Mouse (Mus musculus) right cerebral cortex, postnatal 25 days (tissue): ENCODE results near the gene Ice1.

Experiments
- DNase-seq: peaks from one replicate; pipeline ENCODE4 v3.0.0; 2022

Ice1 gene

DNA sequence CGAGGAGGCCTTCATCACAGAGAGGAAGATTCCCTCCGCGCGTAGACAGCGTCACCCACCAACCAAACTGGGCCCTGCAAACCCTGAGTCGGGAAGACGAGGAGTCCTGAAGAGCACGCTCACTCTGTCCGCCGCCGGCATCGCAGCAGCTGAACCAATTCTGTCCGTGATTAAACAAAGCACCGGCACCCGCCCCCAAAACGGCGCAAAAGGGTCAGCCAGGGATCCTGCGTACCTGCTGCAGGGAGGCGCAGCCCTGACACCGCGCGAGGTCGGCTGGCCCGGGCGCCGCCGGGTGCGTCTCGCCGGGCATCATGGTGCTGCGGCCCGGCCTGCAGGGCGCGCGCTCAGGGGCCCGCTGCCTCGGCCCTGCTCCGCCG lies at the start of gene Ice1:
Gene Ice1, minus strand, starts transcription at position 353 of the 380 bp plus-strand sequence.
- no peak for DNase-seq

DNA sequence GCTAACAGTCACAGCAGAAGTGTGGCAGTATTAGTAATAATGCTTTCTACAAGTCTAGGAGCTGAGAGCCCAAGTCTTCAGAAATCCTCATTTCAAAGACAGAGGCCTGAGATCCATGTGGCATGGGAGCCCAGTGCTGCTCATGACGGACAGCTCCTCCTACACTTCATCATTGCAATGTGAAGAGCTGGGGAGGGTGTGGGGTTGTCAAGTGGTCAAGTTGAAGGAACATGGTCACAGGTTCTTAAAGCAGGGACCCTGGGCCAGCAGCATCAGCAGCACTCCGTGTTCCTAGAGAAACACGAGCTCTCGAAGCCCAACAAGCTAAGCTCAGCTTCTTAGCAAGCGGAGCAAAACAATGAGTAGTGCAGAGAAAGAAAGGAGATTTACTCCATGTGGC lies 48.4 kb upstream of the Ice1 start:
- no peak for DNase-seq

DNA sequence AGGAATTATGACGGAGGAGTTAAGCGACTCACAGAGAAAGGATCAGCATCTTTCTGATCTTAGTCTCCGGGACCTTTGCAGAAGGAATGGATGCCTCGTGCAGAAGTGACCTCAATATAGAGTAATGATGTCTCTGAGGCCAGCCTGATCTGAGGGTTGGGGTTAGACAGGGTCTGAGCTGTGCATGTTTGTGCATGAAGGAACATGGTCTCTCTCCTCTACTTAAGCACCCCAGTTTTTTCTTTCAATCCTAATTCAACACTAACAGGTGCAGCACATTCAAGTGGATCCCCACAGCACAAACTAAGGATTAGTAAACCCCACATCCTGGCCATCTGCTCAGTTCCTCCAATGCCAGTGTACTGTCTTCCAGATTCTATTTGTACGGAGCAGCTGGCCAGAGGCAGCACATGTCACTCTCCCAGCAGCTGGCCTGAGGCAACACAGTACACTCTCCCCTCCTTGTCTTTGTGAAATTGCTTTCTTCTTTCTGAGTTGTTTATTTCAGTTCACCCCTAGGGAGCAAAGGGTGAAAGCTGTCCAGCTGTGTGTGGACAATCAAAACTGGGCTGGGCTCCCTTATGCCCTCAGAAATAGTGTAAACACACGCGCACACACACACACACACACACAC lies 47.7 kb upstream of the Ice1 start:
- DNase-seq: no peak

DNA sequence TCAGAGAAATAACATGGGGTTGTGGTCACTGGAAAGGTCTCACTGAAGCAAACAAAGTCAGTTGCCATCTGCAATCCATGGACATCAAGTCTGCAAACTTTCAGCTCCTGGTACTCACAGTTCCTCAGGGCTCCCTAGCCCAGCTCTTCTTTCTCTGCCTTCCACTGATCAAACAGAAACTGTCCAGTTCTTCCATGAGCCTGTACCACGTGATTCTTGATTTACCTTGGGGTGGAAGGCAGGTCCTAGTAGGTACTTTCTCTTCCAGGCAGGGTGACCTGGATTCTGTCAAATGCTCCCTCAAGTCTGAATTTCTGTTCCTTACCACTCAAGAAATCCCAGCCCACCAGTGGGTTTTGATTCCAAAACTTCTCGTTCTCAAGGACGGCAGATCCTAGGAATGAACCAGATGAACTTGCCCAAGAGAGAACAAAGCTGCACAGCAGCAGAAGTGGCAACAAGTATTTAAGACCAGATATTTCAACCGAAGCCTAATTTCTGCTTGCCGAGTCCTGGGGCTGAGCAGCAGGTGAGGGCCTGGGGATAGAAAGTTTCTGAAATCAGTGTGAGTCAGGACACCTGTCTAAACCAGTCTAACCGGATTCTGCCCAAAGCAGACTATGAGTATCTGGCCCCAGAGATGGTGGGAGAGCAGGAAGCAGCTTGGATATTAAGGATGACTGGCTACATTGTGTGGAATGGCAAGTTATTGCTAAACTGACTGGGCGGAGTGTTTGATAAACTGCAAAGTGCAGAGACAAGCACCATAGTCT lies 44.2 kb upstream of the Ice1 start:
- no peak for DNase-seq

DNA sequence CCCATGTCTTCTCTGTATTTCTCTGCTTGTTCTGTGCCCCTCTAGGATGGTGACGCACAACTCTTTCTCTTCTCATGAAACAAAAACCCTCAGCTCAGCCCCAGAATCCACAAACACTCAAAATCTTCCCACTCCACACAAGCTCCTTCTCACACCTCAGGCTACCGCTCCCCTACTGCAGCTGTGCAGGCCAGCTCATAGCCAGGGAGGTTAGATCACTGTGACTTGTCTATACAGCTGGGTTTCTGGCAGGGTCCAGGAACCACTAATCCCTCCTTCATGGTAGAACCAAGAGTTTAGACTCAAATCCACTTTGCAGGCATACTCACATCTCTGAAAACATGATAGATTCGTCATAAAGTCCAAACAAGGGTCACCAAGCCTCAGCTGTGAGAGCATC lies 42.9 kb upstream of the Ice1 start:
- DNase-seq: no peak

DNA sequence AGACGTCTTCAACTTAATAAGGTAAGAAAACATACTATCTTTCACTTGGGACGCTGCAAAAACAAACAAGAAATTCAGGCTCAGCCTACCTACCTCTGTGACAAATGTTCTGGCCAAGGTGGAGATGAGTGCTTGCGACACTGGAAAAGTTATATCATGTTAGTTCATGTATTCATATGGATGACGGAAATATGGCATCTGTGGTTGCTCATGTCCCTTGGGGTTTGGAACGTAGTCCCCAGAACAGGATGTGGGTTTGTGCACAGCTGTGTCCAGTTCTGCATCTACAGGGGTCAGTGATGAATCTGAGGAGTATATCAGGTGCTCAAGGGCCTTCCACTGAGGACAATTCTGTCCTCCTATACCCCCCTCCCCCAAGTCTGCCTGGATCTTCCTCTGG lies 40.3 kb upstream of the Ice1 start:
- no peak for DNase-seq

DNA sequence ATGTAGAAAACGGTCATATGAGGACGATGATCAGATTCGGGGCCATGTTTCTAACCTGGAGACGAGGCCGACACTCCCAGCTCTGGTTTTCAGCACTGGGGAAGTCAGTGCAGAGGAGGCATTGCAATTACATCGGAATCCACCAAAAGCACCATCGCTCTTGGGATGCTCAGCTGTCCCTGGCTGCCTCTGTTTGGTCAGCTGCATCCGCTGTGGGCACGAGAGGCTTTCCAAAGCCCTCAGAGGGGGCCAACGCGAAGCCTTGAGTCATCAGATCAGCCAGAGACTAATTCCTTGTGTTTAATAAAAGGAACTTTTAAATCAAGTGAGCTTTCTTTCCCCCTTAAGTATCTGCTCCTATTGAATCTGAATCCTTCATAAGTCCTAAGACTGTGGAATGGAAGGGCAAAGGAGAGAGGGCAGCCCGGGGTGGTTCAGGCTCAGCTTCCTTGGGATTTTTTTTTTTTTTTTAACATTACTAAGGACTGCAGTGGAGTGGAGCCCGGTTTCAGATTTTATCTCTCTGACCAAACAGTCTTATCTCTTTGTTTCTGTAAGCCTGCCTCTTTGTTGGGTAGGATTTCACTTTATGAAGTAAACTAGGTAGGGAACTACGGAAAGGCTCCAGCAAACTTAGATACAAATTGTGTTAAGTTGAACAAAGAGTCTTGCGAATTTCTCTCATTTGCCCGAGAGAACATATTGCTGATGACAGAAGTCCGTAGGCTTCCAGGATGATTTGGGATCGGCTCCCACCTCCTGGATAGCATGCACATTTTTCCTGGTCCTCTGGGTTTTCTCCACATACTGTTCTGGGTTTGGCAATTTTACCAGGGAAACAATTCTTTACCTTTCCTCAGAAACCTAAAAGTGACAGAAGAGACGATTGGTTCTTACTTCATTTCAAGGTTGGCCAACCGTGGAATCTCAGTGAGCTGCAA lies 39.1 kb upstream of the Ice1 start:
- peak; percentile 20 for DNase-seq

DNA sequence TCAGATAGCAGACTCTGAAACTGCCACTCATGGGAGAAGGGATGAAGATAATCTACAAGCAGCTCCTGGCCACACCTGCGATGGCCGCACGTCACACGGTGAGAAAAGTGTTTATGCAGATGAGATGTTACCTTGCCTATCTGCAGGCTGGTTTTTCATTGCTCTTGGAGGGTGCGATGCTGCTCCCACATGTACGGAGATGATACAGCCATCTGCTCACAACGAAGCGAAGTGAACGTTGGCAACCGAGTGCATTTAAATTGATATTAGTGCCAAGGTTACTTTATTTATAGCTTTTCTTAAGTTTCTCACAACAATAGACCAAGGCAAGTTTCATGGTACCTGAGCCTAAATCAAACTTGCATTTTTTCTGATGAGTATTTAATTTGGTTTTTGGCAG lies 37.6 kb upstream of the Ice1 start:
- peak; percentile 38 for DNase-seq

DNA sequence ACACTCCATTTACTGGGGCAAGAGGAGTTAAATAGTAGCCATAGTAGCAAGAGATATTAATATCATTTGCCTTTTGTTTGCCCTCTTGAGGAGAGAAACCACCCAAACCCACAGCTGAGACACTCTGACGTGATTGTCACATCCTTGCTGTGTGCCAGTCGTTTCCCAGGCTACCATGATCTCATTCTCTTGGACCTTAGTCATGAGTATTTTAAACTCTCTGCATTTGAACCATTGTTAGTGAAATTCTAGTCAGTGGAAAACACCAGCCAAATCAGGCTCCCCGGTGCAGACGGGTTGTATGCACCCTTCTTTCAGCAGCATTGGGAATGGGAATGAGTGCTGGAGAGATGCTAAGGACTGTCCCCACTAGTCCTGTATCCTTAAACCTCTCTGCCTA lies 32.6 kb upstream of the Ice1 start:
- DNase-seq: peak; percentile 25

DNA sequence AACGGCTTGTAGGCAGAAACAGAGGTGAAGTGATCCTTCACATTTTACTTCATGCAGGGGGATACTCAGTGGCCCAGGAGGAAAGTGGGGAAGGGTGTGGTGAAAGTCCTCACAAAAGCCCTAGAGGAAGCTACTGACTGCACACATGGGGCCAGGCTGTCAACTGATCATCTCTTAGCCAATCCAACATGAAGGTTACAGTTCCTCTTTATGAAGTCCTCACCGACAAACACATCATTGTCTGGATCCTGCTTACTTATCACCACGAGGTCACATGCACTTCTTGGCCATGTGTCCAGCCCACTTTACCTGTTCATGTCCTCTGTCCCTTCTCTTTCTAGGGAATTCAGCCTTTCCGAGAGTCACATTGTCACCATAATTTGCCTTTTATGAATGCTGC lies 22.3 kb upstream of the Ice1 start:
- DNase-seq: no peak

DNA sequence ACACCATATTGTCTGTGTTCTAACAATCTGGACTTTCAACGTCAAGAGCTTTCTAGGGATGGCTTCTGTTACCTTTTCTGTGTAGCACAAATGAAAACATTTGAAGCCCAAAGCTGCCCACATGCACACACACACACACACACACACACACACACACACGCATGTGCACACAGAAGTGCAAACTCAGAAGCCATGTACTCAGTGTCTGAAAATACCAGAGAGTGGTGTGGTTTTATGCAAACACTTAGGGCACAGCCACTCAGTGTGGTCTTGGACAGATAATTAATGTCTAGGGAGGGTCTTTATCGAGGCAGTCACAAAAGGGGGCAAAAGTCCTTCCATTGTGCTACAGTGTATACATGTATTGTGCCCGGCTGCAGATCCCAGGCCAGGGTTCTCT lies 19.3 kb upstream of the Ice1 start:
- DNase-seq: no peak

DNA sequence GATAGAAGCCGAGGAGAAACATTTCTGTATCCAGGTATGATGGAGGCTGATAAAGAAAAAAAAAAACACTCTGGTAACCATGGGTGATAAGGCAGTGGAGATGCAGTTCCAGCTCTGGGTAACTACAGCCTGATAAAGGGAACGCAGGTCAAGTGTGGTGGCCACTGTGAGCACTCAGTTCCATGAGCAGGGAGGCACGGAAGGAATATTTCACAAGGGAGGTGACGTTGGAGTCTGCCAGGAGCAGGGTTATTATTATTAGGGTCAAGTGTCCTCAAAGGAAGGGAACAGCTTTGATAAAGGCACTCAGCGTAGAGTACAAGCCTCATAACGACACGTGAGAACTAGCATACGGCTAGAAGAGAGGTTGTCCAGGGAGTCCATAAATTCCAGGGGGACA lies 18.9 kb upstream of the Ice1 start:
- DNase-seq: no peak

DNA sequence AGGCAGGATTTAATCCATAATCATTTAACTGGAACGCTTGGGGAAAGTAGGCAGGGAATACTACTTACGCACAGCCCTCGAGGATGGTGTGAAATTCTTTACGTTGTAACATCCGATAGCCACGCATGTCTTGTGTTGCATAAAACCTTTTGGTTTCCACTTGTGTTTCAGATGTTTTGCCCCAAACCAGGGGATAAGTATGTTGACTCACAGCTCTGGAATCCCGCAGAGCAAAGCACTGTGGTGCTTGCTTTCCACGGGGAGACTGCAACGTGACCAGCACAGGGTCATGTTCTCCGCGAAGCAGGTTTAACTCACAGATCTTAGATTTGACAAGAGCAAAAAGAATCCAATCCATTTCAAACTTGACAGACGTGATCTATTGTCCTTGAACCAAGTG lies 18.1 kb upstream of the Ice1 start:
- no peak for DNase-seq

DNA sequence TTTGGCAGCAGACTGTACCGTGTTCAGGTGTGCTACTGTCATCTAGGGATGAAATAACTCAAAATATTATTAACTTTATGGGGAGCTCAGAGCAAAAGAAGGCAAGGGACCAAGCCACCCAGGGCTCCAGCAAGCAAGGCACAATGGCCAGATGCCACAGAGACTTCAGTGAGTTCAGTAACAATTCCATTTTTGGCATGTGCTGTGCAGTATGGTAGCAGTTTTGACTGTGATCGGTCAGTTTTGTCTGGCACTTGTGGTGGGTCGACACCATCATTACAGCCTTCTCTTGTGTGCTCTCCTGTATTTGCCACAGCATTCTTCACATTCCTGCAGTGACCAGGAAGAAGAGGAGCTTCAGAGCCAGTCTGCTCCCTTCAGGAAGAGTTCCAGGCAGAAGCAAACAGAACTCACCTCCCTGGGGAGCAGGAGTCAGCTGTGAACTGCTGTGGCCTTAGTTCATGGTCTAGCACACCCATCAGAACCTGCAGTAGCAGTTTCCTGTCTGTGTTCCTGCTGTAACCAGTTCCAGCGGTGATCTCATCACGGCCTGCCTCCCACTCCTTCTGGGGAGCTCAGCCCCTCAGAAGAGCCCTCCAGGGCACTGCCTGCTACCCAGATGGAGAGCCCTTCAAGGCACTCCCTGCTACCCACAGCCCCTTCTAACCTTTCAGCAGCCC lies 16.8 kb upstream of the Ice1 start:
- no peak for DNase-seq

DNA sequence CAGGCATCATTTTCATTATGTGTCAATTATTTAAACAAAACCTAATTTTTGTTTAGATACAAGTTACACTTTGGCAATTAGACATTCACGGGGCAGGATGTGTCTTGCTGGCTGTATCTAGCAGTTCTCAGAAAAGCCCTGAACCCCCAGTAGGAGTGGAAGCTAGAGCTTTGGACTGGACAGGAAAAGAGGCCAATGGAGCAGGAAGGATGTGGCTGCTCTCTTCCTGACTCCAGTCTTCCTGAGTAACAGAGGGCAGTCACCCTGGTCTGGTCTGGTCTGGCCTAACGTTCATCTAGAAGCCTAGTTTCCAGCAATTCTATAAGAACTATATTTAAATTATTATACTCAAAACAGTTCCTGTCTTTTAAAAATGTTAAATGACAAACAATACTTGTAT lies 16.0 kb upstream of the Ice1 start:
- no peak for DNase-seq

DNA sequence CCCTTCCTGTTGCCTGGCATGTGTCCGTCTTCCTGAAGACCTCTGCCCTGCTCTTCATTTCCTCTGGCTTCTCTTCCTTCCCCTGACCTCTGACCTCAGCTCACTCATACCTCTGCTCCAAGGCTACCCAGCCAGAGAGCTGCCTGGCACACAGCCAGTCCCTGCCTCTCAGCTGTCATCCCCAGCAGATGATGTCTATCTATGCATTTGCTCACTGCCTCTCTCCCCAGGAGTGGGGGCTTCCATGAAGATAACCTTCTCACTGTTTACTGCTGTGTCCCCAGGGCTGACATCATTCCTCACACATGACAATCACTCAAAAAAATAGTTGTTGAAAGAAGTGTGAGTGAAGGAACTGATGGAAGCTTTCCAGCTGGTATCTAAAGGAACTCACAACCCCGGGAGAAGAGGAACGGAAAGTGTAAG lies 12.6 kb upstream of the Ice1 start:
- no peak for DNase-seq

DNA sequence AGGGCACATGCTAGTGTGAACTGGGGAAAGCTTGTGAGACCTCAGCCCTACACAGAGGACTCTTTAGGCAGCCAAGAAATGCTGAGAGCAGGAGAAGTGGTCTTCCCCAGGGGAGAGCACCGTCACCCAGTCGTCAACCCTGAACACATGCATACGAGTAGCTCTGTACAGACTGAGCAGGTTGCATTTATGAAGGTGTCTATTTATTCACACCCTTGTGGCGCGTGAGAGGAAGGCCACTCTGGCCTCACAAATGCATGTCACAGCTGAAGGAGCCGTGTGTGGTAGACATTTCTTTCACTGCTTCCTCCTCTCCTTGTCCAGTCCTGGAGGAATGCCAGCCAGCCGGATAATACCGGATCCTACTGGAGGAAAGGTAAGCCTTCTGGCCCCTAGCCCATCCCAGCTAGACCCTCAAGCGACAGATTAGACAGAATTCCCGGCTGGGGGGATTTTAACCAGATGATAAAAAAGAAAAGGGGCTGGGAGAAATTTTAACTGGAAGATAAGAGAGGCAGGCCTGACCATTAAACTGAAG lies 8.6 kb upstream of the Ice1 start:
- DNase-seq: no peak

DNA sequence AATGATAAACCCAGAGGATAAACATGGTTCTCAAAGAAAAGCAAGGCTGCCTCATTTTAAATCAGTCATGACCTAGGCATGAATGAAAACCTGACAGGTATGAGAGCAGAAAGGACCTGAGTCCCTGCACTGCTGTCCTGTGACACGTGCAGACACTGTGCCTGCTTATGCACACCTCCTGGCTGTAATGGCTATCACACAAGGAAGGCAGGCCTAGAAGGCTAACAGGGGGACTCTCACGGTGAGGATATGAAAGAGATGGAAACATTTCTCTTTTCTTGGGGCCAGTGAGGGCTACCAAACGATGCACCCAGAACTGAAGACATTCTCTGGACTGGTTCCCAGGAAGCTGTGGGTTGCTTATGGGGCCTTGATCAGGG lies 6.6 kb upstream of the Ice1 start:
- no peak for DNase-seq

DNA sequence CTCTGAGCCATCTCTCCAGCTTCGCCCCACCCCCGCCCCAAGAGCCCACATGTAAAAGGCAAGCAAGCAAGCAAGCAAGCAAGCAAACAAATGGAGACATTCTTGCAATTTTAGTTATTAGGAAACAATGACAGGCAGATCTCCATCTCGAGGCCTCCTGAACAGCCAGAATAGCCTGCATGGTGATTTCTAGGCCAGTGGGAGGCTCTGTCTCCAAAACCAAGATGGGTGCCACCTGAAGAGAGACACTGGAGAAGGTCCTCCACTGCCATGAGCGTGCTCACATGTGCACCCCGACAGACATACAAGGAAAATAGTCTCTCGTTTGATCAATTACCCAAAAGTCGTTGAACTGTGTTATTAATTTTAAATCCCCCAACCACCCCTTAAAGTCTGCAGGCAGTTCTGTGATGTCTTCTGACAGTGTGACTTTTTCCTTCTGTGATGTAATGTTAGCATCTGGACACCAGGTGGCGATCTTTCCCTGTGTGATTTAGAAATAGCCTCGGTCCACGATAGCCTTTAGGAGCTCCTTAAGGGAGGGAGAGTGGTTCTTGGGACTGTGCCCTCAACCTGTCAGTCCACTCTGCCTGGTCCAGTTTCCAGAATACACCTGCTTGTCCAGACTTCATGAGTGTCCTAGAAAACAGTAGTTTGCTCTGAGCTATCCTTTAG lies 6.1 kb upstream of the Ice1 start:
- DNase-seq: peak; percentile 42

DNA sequence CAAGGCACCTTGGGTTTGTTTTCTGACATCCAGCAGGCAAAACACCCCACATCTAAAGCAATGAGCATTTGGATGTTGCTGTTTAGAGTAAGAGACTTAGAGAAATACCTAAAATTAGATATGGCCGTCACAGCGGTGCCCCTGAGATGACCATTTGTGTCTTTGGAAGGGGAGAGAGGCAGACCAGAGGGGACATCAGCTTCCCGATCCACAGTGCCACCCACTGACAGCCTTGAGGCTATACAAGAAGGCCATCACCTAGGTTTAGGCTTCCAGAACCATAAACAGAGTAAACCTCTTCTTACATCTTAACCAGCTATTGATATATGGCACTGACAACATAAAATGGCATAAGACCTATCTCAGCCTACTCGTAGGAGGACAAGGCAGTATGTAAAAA lies 4.5 kb upstream of the Ice1 start:
- no peak for DNase-seq

DNA sequence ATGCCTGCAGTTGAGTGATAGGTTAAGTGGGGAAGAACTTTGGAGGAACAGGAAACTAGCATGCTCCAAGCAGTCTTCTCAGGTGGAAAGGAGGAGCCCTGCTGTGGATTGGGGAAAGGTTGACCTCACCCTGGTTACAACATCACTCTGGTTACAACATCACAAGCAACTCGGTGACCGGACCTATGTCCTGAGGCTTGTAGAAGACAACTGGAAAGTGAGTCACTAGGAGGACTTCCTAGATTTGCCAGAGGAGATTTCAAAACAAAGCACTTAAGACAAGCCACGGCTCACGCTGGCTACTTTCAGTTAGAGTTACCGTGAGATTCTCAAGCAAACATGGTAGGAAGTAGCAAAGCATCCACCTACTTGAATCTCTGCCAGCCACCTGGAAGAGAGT lies 3.9 kb upstream of the Ice1 start:
- no peak for DNase-seq

DNA sequence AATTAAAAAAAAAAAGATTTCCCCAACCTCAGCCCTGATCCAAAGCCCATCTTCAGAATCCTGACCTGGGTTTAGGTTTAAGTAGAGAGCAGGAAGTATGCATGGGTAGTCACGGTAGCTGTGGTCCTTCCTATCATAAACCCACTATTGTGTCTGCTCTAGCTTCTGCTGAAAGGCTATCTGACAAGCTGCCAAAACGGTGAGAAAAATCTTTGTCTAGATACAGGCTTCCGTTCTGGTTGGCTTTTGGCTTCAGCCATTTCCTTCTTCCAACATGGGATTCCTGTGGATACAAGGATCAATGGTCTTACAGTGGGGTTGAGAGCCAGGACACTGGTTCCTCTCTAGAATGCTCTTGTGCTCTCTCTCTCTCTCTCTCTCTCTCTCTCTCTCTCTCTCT lies 2.2 kb upstream of the Ice1 start:
- no peak for DNase-seq
